Mouse (Mus musculus) limb, embryonic 15.5 days (tissue): ENCODE data around the gene Zfp335. TPM values are rescaled to one million over a fixed set of nuclear protein-coding genes. Genes with fewer than 3 reads are reported as not detected.
A peak's percentile ranks its signal among the peaks of the same experiment; 100 is the strongest.

Source experiments
- ATAC-seq: fragments of 200-750 bp; cut with Nextera tagmentation; 2 replicates; pipeline ENCODE4 v1.8.0; 2017; ENCODE audit warnings: low read depth, moderate TSS enrichment; ENCODE audit not compliant: insufficient number of reproducible peaks, low FRiP score, low TSS enrichment
- H3K27ac ChIP-seq: fragments of 300-500 bp; sonication (generic); 2 replicates; pipeline ENCODE4 v1.5.1; 2015; ENCODE audit warnings: moderate library complexity, mild to moderate bottlenecking, inconsistent platforms
- H3K27me3 ChIP-seq: fragments of 300-500 bp; sonication (generic); 2 replicates; pipeline ENCODE4 v1.6.1; 2015; ENCODE audit warnings: inconsistent platforms
- H3K36me3 ChIP-seq: fragments of 300-500 bp; sonication (generic); 2 replicates; pipeline ENCODE4 v1.6.1; 2015; ENCODE audit warnings: inconsistent platforms
- H3K4me1 ChIP-seq: fragments of 300-500 bp; sonication (generic); 2 replicates; pipeline ENCODE4 v1.6.1; 2015; ENCODE audit warnings: inconsistent platforms
- H3K4me2 ChIP-seq: fragments of 300-500 bp; sonication (generic); 2 replicates; pipeline ENCODE4 v1.6.1; 2015; ENCODE audit warnings: mild to moderate bottlenecking, inconsistent platforms
- H3K4me3 ChIP-seq: fragments of 300-500 bp; sonication (generic); 2 replicates; pipeline ENCODE4 v1.5.1; 2015; ENCODE audit warnings: mild to moderate bottlenecking, inconsistent platforms
- H3K9ac ChIP-seq: fragments of 300-500 bp; sonication (generic); 2 replicates; pipeline ENCODE4 v1.6.1; 2015; ENCODE audit warnings: inconsistent platforms
- H3K9me3 ChIP-seq: fragments of 300-500 bp; sonication (generic); 2 replicates; pipeline ENCODE4 v1.6.1; 2016; ENCODE audit warnings: inconsistent platforms
- WGBS: fragments of 180-500 bp; shearing (Covaris S2); methylation state at CpG from one replicate; pipeline ENCODE4 v1.1.7; 2015; 5-methylcytosine and 5-hydroxymethylcytosine counted together
- polyA plus RNA-seq: library from polyadenylated mRNA; unstranded; fragments of >200 nt; fragmentation: Nextera tagmentation; extraction: Ambion mirVana; gene quantifications from 2 replicates; pipeline ENCODE4 v1.2.1, GENCODE M21; 2015

Gene Zfp335
- polyA plus RNA-seq, 1 experiment from 2014 or later = 13.9 TPM

DNA sequence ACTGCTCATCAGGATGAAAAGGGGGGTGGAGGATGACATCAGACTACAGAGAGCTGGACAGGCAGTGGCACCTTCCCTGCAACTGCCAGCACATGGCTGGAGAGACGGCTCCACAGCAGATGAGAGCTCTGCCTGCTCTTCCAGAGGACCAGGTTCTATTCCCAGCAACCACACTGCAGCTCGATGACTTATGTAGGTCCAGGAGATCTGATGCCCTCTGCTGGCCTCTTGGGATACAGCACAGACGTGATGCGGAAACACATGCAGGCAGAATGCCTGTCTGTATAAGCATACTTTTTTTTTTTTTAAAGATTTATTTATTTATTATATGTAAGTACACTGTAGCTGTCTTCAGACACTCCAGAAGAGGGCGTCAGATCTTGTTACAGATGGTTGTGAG is 6.8 kb upstream of the Zfp335 start:
- Histone ChIP-seq H3K27ac (no peak overlapping the region), H3K9me3 (no peaks in the 10 kb centered on the region), H3K9ac (no peak overlapping the region), H3K36me3 (peaks cover 10% of the 10 kb centered on the region), H3K27me3 (no peaks in the 10 kb centered on the region), H3K4me3 (no peak overlapping the region), H3K4me2 (no peak overlapping the region), H3K4me1 (peaks cover 6% of the 10 kb centered on the region; the same call in 1 of the 2 replicates)
- ATAC-seq = no peak
- WGBS = 67% methylated on average over 5 of the region's 5 CpGs

GRCm38 (mm10) chr2:164917371-164917770 is 5.8 kb upstream of the Zfp335 start:
- Histone ChIP-seq H3K27ac (no peak overlapping the region), H3K36me3 (peaks cover 10% of the 10 kb centered on the region), H3K4me1 (peaks cover 8% of the 10 kb centered on the region), H3K9ac (no peak overlapping the region), H3K9me3 (no peaks in the 10 kb centered on the region), H3K4me2 (no peak overlapping the region), H3K27me3 (no peaks in the 10 kb centered on the region), H3K4me3 (no peak overlapping the region)
- WGBS = 34% methylated on average over 10 of the region's 10 CpGs
- ATAC-seq = no peak

DNA sequence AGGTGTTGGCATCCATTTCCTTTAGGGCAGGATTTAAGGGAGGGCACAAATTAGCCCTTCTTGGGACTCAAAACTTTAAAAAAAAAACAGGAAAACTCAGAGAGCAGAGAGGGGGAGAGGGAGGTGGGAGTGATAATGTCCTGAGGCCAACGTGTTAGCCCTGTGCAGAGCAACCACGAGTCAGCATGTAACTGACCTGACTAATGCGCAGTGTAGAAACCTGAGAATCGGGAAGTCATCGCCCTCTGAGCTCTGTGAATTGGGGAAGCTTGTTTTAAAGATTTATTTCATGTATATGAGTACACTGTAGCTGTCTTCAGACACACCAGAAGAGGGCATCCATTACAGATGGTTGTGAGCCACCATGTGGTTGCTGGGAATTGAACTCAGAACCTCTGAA is 5.3 kb upstream of the Zfp335 start:
- Histone ChIP-seq H3K4me2 (no peak overlapping the region), H3K27ac (no peak overlapping the region), H3K36me3 (peaks cover 10% of the 10 kb centered on the region), H3K4me1 (peaks cover 14% of the 10 kb centered on the region), H3K9ac (no peak overlapping the region), H3K9me3 (no peaks in the 10 kb centered on the region), H3K27me3 (no peaks in the 10 kb centered on the region), H3K4me3 (no peak overlapping the region)
- ATAC-seq = no peak
- 60% methylated on average over 5 of the region's 5 CpGs for WGBS

GRCm38 (mm10) chr2:164913428-164913786 is 1.9 kb upstream of the Zfp335 start:
- H3K4me1 ChIP-seq = peaks cover 29% of the 10 kb centered on the region
- no peaks in the 10 kb centered on the region for H3K27me3 ChIP-seq
- peaks cover 13% of the 10 kb centered on the region for H3K36me3 ChIP-seq
- no peak for ATAC-seq
- no peak overlapping the region for H3K4me3 ChIP-seq
- no peak overlapping the region for H3K4me2 ChIP-seq
- H3K27ac ChIP-seq = no peak overlapping the region
- no peaks in the 10 kb centered on the region for H3K9me3 ChIP-seq
- WGBS = 89% methylated on average over 2 of the region's 2 CpGs
- H3K9ac ChIP-seq = no peak overlapping the region

DNA sequence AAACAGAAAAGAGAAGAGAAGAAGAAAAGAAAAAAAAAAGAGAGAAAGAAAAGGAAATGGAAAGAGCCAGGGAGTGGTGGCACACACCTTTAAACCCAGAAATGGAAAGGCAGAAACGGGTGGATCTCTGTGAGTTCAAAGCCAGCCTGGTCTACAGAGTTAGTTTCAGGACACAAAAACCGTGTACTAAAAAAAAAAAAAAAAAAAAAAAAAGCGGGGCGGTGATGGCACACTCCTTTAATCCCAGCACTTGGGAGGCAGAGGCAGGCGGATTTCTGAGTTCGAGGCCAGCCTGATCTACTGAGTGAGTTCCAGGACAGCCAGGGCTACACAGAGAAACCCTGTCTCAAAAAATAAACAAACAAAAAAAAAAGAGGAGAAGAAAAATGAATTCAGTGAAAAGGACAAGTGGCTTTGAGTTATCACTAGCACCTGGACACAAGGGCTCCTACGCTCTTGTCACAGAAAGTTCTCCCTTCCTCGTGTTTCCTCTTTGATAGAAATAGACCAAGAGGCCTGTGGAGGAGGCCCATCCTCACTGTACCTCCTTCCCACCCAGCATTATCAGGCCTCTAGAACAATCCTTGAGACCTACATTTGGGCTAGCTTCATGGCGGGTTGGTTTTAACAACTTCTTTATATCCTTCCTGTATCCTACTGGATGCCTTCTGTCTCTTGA is 1.3 kb upstream of the Zfp335 start:
- ATAC-seq = no peak

GRCm38 (mm10) chr2:164912151-164912550 is 594 bp upstream of the Zfp335 start:
- H3K9me3 ChIP-seq = no peaks in the 10 kb centered on the region
- ATAC-seq = peak; percentile 15; the same call in 1 of the 2 replicates
- H3K4me2 ChIP-seq = peak overlapping the region; percentile 65
- 11% methylated on average over 12 of the region's 12 CpGs for WGBS
- H3K27ac ChIP-seq = peak overlapping the region; percentile 99
- H3K36me3 ChIP-seq = peaks cover 25% of the 10 kb centered on the region
- peak overlapping the region; percentile 66 for H3K4me3 ChIP-seq
- H3K9ac ChIP-seq = peak overlapping the region; percentile 82
- H3K27me3 ChIP-seq = no peaks in the 10 kb centered on the region
- H3K4me1 ChIP-seq = peaks cover 26% of the 10 kb centered on the region

More for the DNA sequence above, 1.3 kb upstream of the Zfp335 start:
- Histone ChIP-seq H3K27me3 (no peaks in the 10 kb centered on the region), H3K4me2 (peak overlapping the region; percentile 65), H3K4me3 (peak overlapping the region; percentile 66), H3K4me1 (peaks cover 29% of the 10 kb centered on the region), H3K27ac (peak overlapping the region; percentile 99; the same call in 1 of the 2 replicates), H3K36me3 (peaks cover 18% of the 10 kb centered on the region), H3K9ac (no peak overlapping the region), H3K9me3 (no peaks in the 10 kb centered on the region)
- 92% methylated on average over 9 of the region's 9 CpGs for WGBS

DNA sequence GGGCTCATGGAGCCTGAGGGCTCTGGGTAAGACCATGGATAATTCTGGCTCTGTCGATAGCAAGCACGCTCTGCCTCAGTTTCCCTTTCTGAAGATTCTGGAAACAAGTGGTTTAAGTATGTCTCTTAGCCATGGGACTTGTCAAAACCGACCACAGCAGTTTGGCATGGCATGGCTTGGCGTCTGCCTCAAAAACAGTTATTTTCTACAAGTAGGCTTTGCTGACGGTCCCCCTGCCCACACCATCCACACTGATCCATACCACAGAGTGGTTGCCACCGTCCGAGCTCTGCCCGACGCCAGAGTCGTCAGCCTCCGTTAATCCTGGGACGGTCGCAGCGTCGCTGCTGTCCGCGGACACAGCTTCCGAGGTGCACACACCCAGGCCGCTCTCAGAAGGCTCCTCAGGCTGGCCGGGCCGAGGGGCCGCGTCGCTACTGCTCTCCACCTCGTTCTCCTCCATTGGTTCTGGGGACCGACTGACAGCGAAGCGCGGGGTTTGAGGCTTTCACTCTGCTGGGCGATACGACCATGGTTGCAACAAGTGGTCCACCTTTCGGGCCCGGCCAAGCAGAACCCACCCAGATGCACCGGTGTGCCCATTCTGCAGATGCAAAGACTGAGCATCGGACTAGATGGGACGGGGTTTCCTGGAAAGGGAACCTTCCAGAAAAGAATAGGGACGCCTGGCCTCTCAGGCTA is 1.0 kb downstream of the Zfp335 start:
- 4% methylated on average over 37 of the region's 37 CpGs for WGBS
- Histone ChIP-seq H3K9ac (peak overlapping the region; percentile 82), H3K27ac (peak overlapping the region; percentile 99), H3K4me3 (peak overlapping the region; percentile 66), H3K9me3 (no peaks in the 10 kb centered on the region; the same call in 1 of the 2 replicates), H3K4me2 (peak overlapping the region; percentile 70), H3K27me3 (no peaks in the 10 kb centered on the region), H3K4me1 (peaks cover 26% of the 10 kb centered on the region), H3K36me3 (peaks cover 42% of the 10 kb centered on the region)
- 0 out of 2 replicates have a peak, but pooled peaks have one; percentile 1 for ATAC-seq

- WGBS = 88% methylated on average over 1 of the region's 1 CpGs
- no peaks in the 10 kb centered on the region; the same call in 1 of the 2 replicates for H3K9me3 ChIP-seq
- peak overlapping the region; percentile 70 for H3K4me2 ChIP-seq
- no peak overlapping the region for H3K9ac ChIP-seq
- no peaks in the 10 kb centered on the region for H3K27me3 ChIP-seq
- H3K4me3 ChIP-seq = peak overlapping the region; percentile 66
- peaks cover 51% of the 10 kb centered on the region for H3K36me3 ChIP-seq
- no peak for ATAC-seq
- H3K4me1 ChIP-seq = peaks cover 26% of the 10 kb centered on the region
- 0 out of 2 replicates have a peak overlapping the region, but pooled peaks have one; percentile 1 for H3K27ac ChIP-seq
These were observed 2.0 kb downstream of the Zfp335 start for GRCm38 (mm10) chr2:164909542-164909941.

- peaks cover 56% of the 10 kb centered on the region for H3K36me3 ChIP-seq
- 0 out of 2 replicates have a peak overlapping the region, but pooled peaks have one; percentile 70 for H3K4me2 ChIP-seq
- H3K4me3 ChIP-seq = peak overlapping the region; percentile 66; the same call in 1 of the 2 replicates
These were observed 2.5 kb downstream of the Zfp335 start for GRCm38 (mm10) chr2:164909100-164909499.

GRCm38 (mm10) chr2:164908011-164908410 is 3.5 kb downstream of the Zfp335 start:
- Histone ChIP-seq H3K36me3 (peaks cover 61% of the 10 kb centered on the region), H3K27me3 (no peaks in the 10 kb centered on the region), H3K9me3 (no peaks in the 10 kb centered on the region; the same call in 1 of the 2 replicates), H3K4me3 (no peak overlapping the region), H3K9ac (no peak overlapping the region), H3K4me2 (no peak overlapping the region), H3K27ac (no peak overlapping the region), H3K4me1 (peaks cover 23% of the 10 kb centered on the region)
- WGBS = 97% methylated on average over 5 of the region's 5 CpGs
- no peak for ATAC-seq

More at GRCm38 (mm10) chr2:164909100-164909499, 2.5 kb downstream of the Zfp335 start:
- Histone ChIP-seq H3K27ac (no peak overlapping the region), H3K4me1 (peaks cover 26% of the 10 kb centered on the region), H3K9ac (no peak overlapping the region), H3K9me3 (no peaks in the 10 kb centered on the region; the same call in 1 of the 2 replicates), H3K27me3 (no peaks in the 10 kb centered on the region)
- 94% methylated on average over 3 of the region's 3 CpGs for WGBS
- no peak for ATAC-seq

DNA sequence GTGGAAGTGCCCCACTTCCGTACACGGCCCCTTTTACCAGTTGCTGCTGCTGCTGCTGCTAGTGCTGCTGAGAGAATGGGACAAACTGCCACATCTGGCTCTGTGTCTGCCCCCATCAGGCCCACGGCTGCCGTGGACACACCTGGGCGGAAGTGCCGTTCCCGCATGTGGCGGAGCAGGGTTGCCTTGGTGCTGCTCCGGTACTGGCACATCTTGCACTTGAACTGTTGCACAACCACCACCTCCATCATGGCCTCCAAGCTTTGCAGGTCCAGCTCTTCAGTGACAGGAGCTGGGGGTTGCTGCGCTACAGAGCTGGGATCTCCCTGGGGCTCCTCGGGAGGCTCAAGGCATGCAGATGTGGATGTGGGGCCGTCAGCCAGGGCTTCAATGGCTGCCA is 4.0 kb downstream of the Zfp335 start:
- ATAC-seq = no peak
- H3K9ac ChIP-seq = no peak overlapping the region
- peaks cover 66% of the 10 kb centered on the region for H3K36me3 ChIP-seq
- H3K4me1 ChIP-seq = peaks cover 23% of the 10 kb centered on the region
- 96% methylated on average over 12 of the region's 12 CpGs for WGBS
- no peaks in the 10 kb centered on the region; the same call in 1 of the 2 replicates for H3K9me3 ChIP-seq
- no peak overlapping the region for H3K4me3 ChIP-seq
- H3K27me3 ChIP-seq = no peaks in the 10 kb centered on the region
- no peak overlapping the region for H3K4me2 ChIP-seq
- H3K27ac ChIP-seq = no peak overlapping the region

DNA sequence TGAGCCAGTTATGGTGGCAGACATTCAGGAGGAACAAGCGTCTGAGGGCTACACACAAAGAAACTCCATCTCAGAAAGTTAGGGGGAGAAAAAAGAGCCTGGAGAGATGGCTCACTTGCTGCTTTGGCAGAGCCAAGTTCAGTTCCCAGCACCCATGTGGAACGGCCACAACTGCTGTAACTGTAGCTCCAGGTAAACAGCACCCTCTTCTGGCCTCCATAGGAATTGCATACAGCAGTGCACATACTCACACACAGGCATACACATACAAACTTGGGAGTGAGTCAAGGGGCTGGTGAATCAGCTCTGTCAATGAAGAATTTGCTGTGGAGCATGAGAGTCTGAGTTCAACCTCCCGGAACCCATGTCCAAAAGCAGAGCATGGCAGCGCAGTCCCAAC is 5.5 kb downstream of the Zfp335 start:
- Histone ChIP-seq H3K36me3 (peaks cover 80% of the 10 kb centered on the region), H3K4me3 (no peak overlapping the region), H3K27ac (no peak overlapping the region), H3K4me2 (no peak overlapping the region), H3K27me3 (no peaks in the 10 kb centered on the region), H3K9me3 (no peaks in the 10 kb centered on the region; the same call in 1 of the 2 replicates), H3K4me1 (peaks cover 16% of the 10 kb centered on the region), H3K9ac (no peak overlapping the region)
- WGBS = 95% methylated on average over 4 of the region's 4 CpGs
- ATAC-seq = no peak
